Mouse (Mus musculus) heart, embryonic 13.5 days (tissue): ENCODE results near the gene Dact2. TPM values are rescaled to one million over a fixed set of nuclear protein-coding genes. Genes with fewer than 3 reads are reported as not detected.

ENCODE experiments used
- ATAC-seq: fragments of 200-750 bp; cut with Nextera tagmentation; 2 replicates; pipeline ENCODE4 v1.8.0; 2017; ENCODE audit warnings: moderate TSS enrichment; ENCODE audit not compliant: insufficient number of reproducible peaks, low FRiP score, low TSS enrichment; ENCODE audit errors: extremely low read depth
- H3K27ac ChIP-seq: fragments of 300-500 bp; sonication (generic); replicated peaks from 2 replicates; pipeline ENCODE4 v1.5.1; 2015; ENCODE audit warnings: moderate library complexity, mild to moderate bottlenecking, inconsistent platforms
- H3K27me3 ChIP-seq: fragments of 300-500 bp; sonication (generic); replicated peaks from 2 replicates; pipeline ENCODE4 v1.6.1; 2015; ENCODE audit warnings: mild to moderate bottlenecking, inconsistent platforms
- H3K36me3 ChIP-seq: fragments of 300-500 bp; sonication (generic); 2 replicates; pipeline ENCODE4 v1.6.1; 2015; ENCODE audit warnings: mild to moderate bottlenecking, inconsistent platforms
- H3K4me1 ChIP-seq: fragments of 300-500 bp; sonication (generic); 2 replicates; pipeline ENCODE4 v1.6.1; 2015; ENCODE audit warnings: inconsistent platforms
- H3K4me2 ChIP-seq: fragments of 300-500 bp; sonication (generic); 2 replicates; pipeline ENCODE4 v1.6.1; 2015; ENCODE audit warnings: inconsistent platforms, mild to moderate bottlenecking, moderate library complexity
- H3K4me3 ChIP-seq: fragments of 300-500 bp; sonication (generic); 2 replicates; pipeline ENCODE4 v1.5.1; 2015; ENCODE audit warnings: moderate library complexity, mild to moderate bottlenecking, inconsistent platforms
- H3K9ac ChIP-seq: fragments of 300-500 bp; sonication (generic); 2 replicates; pipeline ENCODE4 v1.6.1; 2015; ENCODE audit warnings: inconsistent platforms, mild to moderate bottlenecking, moderate library complexity
- H3K9me3 ChIP-seq: fragments of 300-500 bp; sonication (generic); 2 replicates; pipeline ENCODE4 v1.6.1; 2016; ENCODE audit warnings: inconsistent platforms
- WGBS: fragments of 180-500 bp; shearing (Covaris S2); methylation state at CpG from one replicate; pipeline ENCODE4 v1.1.7; 2015; ENCODE audit warnings: mixed read lengths; 5-methylcytosine and 5-hydroxymethylcytosine counted together
- polyA plus RNA-seq: library from polyadenylated mRNA; unstranded; fragments of >200 nt; fragmentation: Nextera tagmentation; extraction: Ambion mirVana; gene quantifications from 2 replicates; pipeline ENCODE4 v1.2.1, GENCODE M21; 2015

Gene Dact2
- polyA plus RNA-seq, 1 experiment from 2014 or later, result 2.6 TPM

- no peak overlapping the region for H3K4me2 ChIP-seq
- peaks cover 27% of the 10 kb centered on the region for H3K4me1 ChIP-seq
- 56% methylated on average over 3 of the region's 3 CpGs for WGBS
- H3K36me3 ChIP-seq, result no peaks in the 10 kb centered on the region
- no peak overlapping the region for H3K4me3 ChIP-seq
- H3K27ac ChIP-seq, result no peak overlapping the region
- peaks cover 70% of the 10 kb centered on the region for H3K27me3 ChIP-seq
- H3K9ac ChIP-seq, result no peak overlapping the region
- no peaks in the 10 kb centered on the region for H3K9me3 ChIP-seq
- no peak for ATAC-seq
Observed at GRCm38 (mm10) chr17:14186176-14186575, 17.9 kb downstream of the Dact2 start.

GRCm38 (mm10) chr17:14184192-14184814 is 19.8 kb downstream of the Dact2 start:
- 79% methylated on average over 4 of the region's 4 CpGs for WGBS
- Histone ChIP-seq H3K9ac (no peak overlapping the region), H3K4me1 (peaks cover 27% of the 10 kb centered on the region), H3K9me3 (no peaks in the 10 kb centered on the region), H3K27me3 (peaks cover 60% of the 10 kb centered on the region), H3K4me3 (no peak overlapping the region), H3K27ac (no peak overlapping the region), H3K36me3 (no peaks in the 10 kb centered on the region), H3K4me2 (no peak overlapping the region)
- no peak for ATAC-seq

- no peaks in the 10 kb centered on the region for H3K9me3 ChIP-seq
- H3K27ac ChIP-seq, result no peak overlapping the region
- no peak overlapping the region for H3K9ac ChIP-seq
- peaks cover 65% of the 10 kb centered on the region for H3K27me3 ChIP-seq
- H3K36me3 ChIP-seq, result no peaks in the 10 kb centered on the region
- H3K4me1 ChIP-seq, result peaks cover 33% of the 10 kb centered on the region
- WGBS, result 83% methylated on average over 4 of the region's 4 CpGs
- no peak overlapping the region for H3K4me2 ChIP-seq
- ATAC-seq, result no peak
- no peak overlapping the region for H3K4me3 ChIP-seq
Observed at GRCm38 (mm10) chr17:14183717-14184116, 20.4 kb downstream of the Dact2 start.

- peaks cover 69% of the 10 kb centered on the region for H3K27me3 ChIP-seq
Observed at GRCm38 (mm10) chr17:14182860-14183259, 21.2 kb downstream of the Dact2 start.

GRCm38 (mm10) chr17:14178911-14179310 is 25.2 kb downstream of the Dact2 start:
- H3K4me2 ChIP-seq, result no peak overlapping the region
- no peak overlapping the region for H3K9ac ChIP-seq
- no peaks in the 10 kb centered on the region for H3K9me3 ChIP-seq
- no peaks in the 10 kb centered on the region for H3K36me3 ChIP-seq
- no peak overlapping the region for H3K27ac ChIP-seq
- H3K4me1 ChIP-seq, result peaks cover 34% of the 10 kb centered on the region
- 33% methylated on average over 4 of the region's 4 CpGs for WGBS
- peaks cover 65% of the 10 kb centered on the region for H3K27me3 ChIP-seq
- ATAC-seq, result no peak
- H3K4me3 ChIP-seq, result no peak overlapping the region

More at GRCm38 (mm10) chr17:14182860-14183259, 21.2 kb downstream of the Dact2 start:
- Histone ChIP-seq H3K36me3 (no peaks in the 10 kb centered on the region), H3K27ac (no peak overlapping the region), H3K4me3 (no peak overlapping the region), H3K4me1 (peaks cover 31% of the 10 kb centered on the region), H3K4me2 (no peak overlapping the region), H3K9ac (no peak overlapping the region), H3K9me3 (no peaks in the 10 kb centered on the region)
- 69% methylated on average over 3 of the region's 3 CpGs for WGBS
- ATAC-seq, result no peak

GRCm38 (mm10) chr17:14178475-14178874 is 25.6 kb downstream of the Dact2 start:
- Histone ChIP-seq H3K4me3 (no peak overlapping the region), H3K9ac (no peak overlapping the region), H3K27me3 (peaks cover 61% of the 10 kb centered on the region), H3K4me1 (peaks cover 38% of the 10 kb centered on the region), H3K9me3 (no peaks in the 10 kb centered on the region), H3K36me3 (no peaks in the 10 kb centered on the region), H3K4me2 (no peak overlapping the region), H3K27ac (no peak overlapping the region)
- WGBS, result 67% methylated on average over 4 of the region's 4 CpGs
- ATAC-seq, result no peak

- 55% methylated on average over 5 of the region's 5 CpGs for WGBS
- H3K27ac ChIP-seq, result no peak overlapping the region
- H3K27me3 ChIP-seq, result peaks cover 58% of the 10 kb centered on the region
- peaks cover 42% of the 10 kb centered on the region for H3K4me1 ChIP-seq
- H3K9ac ChIP-seq, result no peak overlapping the region
- H3K4me2 ChIP-seq, result no peak overlapping the region
- no peak for ATAC-seq
- no peaks in the 10 kb centered on the region for H3K9me3 ChIP-seq
- no peak overlapping the region for H3K4me3 ChIP-seq
- no peaks in the 10 kb centered on the region for H3K36me3 ChIP-seq
Observed at GRCm38 (mm10) chr17:14178049-14178448, 26.1 kb downstream of the Dact2 start.

- H3K9me3 ChIP-seq, result no peaks in the 10 kb centered on the region
- H3K27ac ChIP-seq, result no peak overlapping the region
- H3K4me2 ChIP-seq, result no peak overlapping the region
- no peak overlapping the region for H3K4me3 ChIP-seq
- peaks cover 48% of the 10 kb centered on the region for H3K27me3 ChIP-seq
- H3K4me1 ChIP-seq, result peaks cover 48% of the 10 kb centered on the region
- no peaks in the 10 kb centered on the region for H3K36me3 ChIP-seq
- no peak for ATAC-seq
- 73% methylated on average over 5 of the region's 5 CpGs for WGBS
- no peak overlapping the region for H3K9ac ChIP-seq
Observed at GRCm38 (mm10) chr17:14177018-14177417, 27.1 kb downstream of the Dact2 start.

- peaks cover 57% of the 10 kb centered on the region for H3K4me1 ChIP-seq
- ATAC-seq, result no peak
Observed at GRCm38 (mm10) chr17:14175704-14176103, 28.4 kb downstream of the Dact2 start.

GRCm38 (mm10) chr17:14175019-14175418 is 29.1 kb downstream of the Dact2 start:
- Histone ChIP-seq H3K36me3 (no peaks in the 10 kb centered on the region), H3K9me3 (no peaks in the 10 kb centered on the region), H3K27ac (no peak overlapping the region), H3K4me1 (peaks cover 61% of the 10 kb centered on the region), H3K4me3 (no peak overlapping the region), H3K9ac (no peak overlapping the region), H3K27me3 (peaks cover 61% of the 10 kb centered on the region), H3K4me2 (no peak overlapping the region)
- 66% methylated on average over 4 of the region's 4 CpGs for WGBS
- no peak for ATAC-seq

More at GRCm38 (mm10) chr17:14175704-14176103, 28.4 kb downstream of the Dact2 start:
- H3K9ac ChIP-seq, result no peak overlapping the region
- H3K4me2 ChIP-seq, result no peak overlapping the region
- H3K36me3 ChIP-seq, result no peaks in the 10 kb centered on the region
- WGBS, result 89% methylated on average over 5 of the region's 5 CpGs
- peaks cover 54% of the 10 kb centered on the region for H3K27me3 ChIP-seq
- H3K27ac ChIP-seq, result no peak overlapping the region
- no peak overlapping the region for H3K4me3 ChIP-seq
- H3K9me3 ChIP-seq, result no peaks in the 10 kb centered on the region

GRCm38 (mm10) chr17:14174401-14174800 is 29.7 kb downstream of the Dact2 start:
- H3K4me3 ChIP-seq, result no peak overlapping the region
- no peak overlapping the region for H3K9ac ChIP-seq
- H3K36me3 ChIP-seq, result no peaks in the 10 kb centered on the region
- 73% methylated on average over 3 of the region's 3 CpGs for WGBS
- no peaks in the 10 kb centered on the region for H3K9me3 ChIP-seq
- no peak overlapping the region for H3K27ac ChIP-seq
- ATAC-seq, result no peak
- peaks cover 66% of the 10 kb centered on the region for H3K4me1 ChIP-seq
- H3K4me2 ChIP-seq, result no peak overlapping the region
- H3K27me3 ChIP-seq, result peaks cover 65% of the 10 kb centered on the region

- H3K36me3 ChIP-seq, result no peaks in the 10 kb centered on the region
- no peak overlapping the region; the same call in 1 of the 2 replicates for H3K9ac ChIP-seq
- peaks cover 59% of the 10 kb centered on the region for H3K4me1 ChIP-seq
- H3K27me3 ChIP-seq, result peaks cover 64% of the 10 kb centered on the region
- no peaks in the 10 kb centered on the region for H3K9me3 ChIP-seq
- 0% methylated on average over 1 of the region's 1 CpGs for WGBS
- peak overlapping the region; percentile 73 for H3K27ac ChIP-seq
- no peak overlapping the region for H3K4me3 ChIP-seq
- peak; percentile 78 for ATAC-seq
- peak overlapping the region; percentile 27 for H3K4me2 ChIP-seq
Observed at GRCm38 (mm10) chr17:14173459-14173858, 30.6 kb downstream of the Dact2 start.
